Mouse (Mus musculus) right cerebral cortex, postnatal 14 days (tissue): ENCODE data around the gene Ctrl.
"Not testable (repeated sequence)": the region's sequence is repeated elsewhere in the genome, so short reads cannot be mapped to it uniquely, and the experiment has no call there.

Experiments used
- DNase-seq: peaks from one replicate; pipeline ENCODE4 v3.0.0; 2022

Ctrl gene

DNA sequence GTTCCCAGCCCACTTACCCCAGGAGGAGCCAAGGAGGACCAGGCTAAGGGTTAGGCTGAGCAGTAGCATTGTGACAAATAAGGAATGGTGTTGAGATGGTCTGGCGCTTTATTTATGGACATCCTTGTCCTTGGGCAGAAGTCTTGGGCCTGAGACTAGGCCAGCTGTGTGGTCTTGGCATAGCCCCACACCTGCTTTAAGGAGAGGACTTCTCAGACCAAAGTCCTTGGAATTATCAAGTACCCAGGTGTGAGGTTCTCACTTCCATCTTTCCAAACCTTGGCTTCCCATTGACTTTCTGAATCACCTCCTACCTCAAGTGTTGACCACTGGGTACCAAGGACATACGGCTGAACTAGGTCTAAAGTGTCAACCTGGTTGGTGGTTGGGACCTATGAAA lies at the start of gene Ctrl:
Gene Ctrl, minus strand, starts transcription at position 101 of the 400 bp plus-strand sequence.
- DNase-seq, result no peak

DNA sequence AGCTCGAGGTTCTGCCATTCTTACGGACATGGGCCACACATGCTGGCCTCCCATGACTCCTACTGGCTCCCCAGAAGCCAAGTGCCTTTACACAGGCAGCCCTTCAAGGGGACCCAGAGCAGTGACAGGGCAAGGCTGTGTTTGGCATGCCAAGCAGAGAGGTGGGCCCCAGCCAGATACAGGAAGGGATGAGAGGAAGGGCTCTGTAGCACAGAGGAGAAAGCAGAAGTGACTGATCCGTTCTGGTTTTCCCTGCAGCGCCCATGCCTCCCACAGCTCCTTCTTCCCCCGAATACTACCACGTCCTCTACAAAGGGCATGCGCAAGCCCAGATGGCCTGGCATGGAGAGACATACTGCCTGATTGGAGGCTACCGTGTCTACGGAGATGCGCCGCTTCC lies 49.7 kb upstream of the Ctrl start:
- not testable (repeated sequence) for DNase-seq

GRCm38 (mm10) chr8:105981146-105981545 lies 47.5 kb upstream of the Ctrl start:
- DNase-seq, result no peak

GRCm38 (mm10) chr8:105979325-105979724 lies 45.7 kb upstream of the Ctrl start, which contains the start of gene Dpep3:
Gene Dpep3, minus strand, starts transcription at chr8:105979429.
- DNase-seq, result no peak

DNA sequence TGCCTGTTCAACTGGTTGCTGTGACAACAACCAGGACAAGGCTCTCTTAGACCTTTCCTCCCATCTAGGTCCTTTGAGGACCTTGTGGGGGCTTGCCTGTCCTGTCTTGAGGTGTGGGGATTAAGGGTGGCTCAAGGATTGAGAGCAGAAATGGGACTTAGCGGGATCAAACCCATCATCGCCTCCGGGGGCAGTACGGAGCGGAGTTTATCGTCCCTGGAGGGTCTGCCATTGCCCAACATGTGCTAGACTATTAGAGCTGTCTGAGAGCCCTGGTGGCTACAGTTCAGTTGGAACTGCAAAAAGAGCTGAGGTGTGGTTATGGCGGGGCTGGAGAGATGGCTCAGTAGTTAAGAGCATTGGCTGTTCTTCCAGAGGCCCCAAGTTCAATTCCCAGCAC lies 41.7 kb upstream of the Ctrl start:
- no peak for DNase-seq

- DNase-seq, result no peak
Observed at GRCm38 (mm10) chr8:105971019-105971720, 37.5 kb upstream of the Ctrl start.

DNA sequence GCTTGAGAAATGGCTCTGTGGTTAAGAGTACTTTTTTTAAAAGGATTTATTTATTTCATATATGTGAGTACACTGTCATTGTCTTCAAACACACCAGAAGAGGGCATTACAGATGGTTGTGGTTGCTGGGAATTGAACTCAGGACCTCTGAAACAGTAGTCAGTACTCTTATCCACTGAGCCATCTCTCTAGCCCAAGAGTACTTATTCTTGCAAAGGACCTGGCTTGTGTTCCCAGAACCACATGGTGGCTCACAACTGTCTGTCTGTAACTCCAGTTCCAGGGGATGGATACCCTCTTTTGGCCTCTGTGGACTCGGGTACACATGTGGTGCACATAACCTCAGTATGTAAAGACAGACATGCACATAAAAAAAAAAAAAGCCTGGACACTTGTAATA lies 35.7 kb upstream of the Ctrl start:
- no peak for DNase-seq

DNA sequence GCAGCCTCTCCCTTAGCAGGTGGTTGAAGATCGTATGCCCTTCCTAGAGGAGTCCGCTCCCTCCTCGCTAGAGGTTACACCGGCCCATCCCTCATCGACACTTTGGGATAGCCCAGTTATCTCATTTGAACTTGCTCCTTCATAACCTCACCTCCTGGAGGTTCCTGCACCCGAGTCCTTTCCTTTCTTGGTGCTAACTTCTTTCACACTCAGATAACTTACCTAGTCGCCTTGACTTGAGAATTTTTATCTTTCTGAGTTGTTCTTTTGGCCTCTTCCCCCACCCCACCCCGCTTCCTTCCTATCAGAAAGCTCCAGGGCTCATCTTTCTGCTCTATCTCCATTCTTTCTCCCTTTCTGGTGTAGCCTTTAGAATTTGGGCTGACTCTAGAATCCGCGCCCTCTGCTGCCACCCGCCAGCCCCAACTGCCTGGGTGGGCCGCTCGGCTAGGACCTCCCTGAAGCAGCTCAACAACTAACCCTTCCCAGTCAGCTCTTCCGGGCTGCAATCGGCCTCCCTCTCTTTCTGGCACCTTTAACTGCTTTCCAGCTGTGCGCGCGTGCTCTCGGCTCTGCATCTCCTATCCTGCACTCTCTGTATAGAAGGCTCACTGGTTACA lies 33.1 kb upstream of the Ctrl start:
- no peak for DNase-seq

- peak; percentile 46 for DNase-seq
Observed at GRCm38 (mm10) chr8:105965905-105966341, 32.3 kb upstream of the Ctrl start, which contains the start of gene Slc12a4. Gene Slc12a4, minus strand, starts transcription at chr8:105966097.

DNA sequence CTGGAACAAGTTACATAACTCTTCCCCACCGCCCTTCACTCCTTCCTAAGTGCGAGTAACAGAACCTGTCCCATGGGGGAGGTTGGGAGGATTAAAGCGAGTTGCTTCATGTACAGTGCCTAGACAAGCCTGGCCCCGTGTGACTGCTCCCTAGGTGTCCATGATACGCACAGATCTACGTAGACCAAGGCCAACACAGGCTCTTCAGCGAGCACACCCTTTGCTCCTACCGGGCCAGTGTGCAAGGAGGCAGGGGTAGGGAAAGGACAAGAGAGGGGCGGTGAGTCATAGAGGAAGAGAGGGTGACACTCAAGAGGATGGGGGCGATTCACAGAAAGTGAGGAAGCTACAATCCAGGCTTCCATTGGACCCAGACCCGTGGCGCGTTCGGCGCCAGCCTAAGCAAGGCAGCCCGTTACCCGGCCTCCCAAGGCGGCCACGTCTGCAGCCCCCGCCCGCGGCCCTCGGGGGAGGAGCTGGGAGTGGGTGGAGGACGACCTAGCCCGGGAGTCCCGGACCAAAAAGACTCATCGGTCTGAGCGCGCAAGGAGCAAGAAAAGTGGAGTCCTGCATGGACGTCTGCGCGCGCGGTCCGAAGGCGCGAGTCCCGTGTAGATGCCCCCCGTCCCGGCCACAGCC lies 31.7 kb upstream of the Ctrl start:
- DNase-seq, result peak; percentile 33

GRCm38 (mm10) chr8:105964506-105965265 lies 31.0 kb upstream of the Ctrl start:
- no peak for DNase-seq

GRCm38 (mm10) chr8:105961536-105961935 lies 27.9 kb upstream of the Ctrl start:
- no peak for DNase-seq

- no peak for DNase-seq
Observed at GRCm38 (mm10) chr8:105961101-105961500, 27.4 kb upstream of the Ctrl start.

DNA sequence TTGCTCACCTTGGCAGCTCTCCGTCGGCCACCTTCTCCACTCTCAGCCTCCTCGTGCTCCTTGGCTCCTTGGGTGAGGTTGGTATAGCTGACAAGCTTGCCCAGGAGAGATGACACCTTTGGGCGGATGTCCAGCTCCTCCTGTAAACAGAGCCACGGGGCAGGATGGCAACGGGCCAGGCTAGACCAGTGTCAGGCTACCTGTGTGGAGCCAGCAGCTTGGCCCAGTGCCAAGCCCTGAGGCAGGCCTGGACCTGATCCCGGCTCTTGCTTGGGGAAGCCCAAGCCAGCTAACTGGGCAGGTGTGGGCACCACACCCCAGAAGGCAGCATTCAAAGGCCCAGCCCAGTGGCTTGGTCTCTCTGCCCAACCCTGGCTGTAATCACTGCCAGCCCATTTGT lies 25.7 kb upstream of the Ctrl start:
- DNase-seq, result no peak

DNA sequence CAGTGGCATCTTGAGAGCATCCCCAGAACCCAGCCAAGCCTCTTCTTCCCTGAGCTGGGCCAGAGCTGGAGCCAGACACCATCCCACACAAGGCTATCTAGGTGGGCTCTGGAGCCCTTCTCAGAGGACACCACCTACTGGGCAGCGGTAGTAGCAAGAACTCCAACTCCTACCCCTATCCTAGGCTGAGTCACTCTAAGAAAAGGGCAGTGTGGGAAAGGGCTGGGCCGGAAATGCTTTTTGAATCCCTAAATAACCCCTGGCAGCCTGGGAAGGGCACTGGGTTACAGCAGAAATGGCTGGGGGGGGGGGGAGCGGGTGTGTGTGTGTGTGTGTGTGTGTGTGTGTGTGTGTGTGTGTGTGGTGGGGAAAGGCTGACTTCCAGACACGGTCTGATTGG lies 24.2 kb upstream of the Ctrl start:
- DNase-seq, result no peak

GRCm38 (mm10) chr8:105956556-105956955 lies 22.9 kb upstream of the Ctrl start:
- no peak for DNase-seq

GRCm38 (mm10) chr8:105951057-105951659 lies 17.5 kb upstream of the Ctrl start:
- no peak for DNase-seq

DNA sequence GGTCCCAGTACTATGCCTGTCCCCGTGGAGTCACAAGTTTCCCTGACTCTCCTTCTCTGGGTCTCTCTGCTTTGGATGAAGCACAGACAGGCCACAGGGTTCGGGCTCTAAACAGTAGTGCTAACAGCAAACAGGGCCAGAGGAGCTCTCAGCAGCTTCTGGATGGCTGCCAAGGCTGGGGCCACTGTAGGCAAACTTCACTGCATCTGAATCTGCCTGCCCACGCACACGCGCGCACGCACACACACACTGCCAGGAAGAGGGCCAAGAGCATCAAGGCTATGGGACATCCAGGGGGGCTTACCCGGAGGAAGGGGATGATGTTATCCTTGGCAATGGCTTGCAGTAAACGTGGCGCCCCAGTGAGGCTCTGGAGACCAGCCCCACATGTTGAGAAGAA lies 15.7 kb upstream of the Ctrl start:
- peak; percentile 77 for DNase-seq

GRCm38 (mm10) chr8:105943321-105943739 lies 9.7 kb upstream of the Ctrl start, which contains the start of gene Lcat:
Gene Lcat, minus strand, starts transcription at chr8:105943382.
- no peak for DNase-seq

GRCm38 (mm10) chr8:105942542-105942941 lies 8.9 kb upstream of the Ctrl start:
- no peak for DNase-seq

DNA sequence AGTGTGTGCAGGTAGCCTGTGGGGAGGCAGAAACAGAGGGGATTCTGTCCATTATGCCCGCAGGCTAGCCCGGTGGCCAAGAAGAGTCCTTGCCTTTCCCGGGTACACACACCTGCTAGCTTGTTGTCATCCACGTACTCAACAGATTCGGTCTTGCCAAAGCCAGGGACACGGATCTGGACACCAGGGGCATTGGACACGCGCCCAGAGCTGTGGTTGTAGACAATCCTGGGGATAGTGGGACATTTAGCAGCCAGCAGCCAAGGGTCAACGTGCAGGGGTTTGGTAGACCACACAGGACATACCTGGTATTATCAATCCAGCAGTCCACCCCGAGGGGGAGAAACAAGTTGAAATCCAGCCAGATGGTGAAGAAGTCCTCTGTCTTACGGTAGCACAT lies 8.4 kb upstream of the Ctrl start:
- DNase-seq, result no peak

GRCm38 (mm10) chr8:105938306-105938669 lies 4.6 kb upstream of the Ctrl start, which contains the start of gene Psmb10:
Gene Psmb10, minus strand, starts transcription at chr8:105938444.
- DNase-seq, result no peak
